Mouse (Mus musculus) heart, embryonic 11.5 days (tissue): ENCODE data around the gene Clec4a2. TPM values are rescaled to one million over a fixed set of nuclear protein-coding genes. Genes with fewer than 3 reads are reported as not detected.
"Not testable (repeated sequence)": the region's sequence is repeated elsewhere in the genome, so short reads cannot be mapped to it uniquely, and the experiment has no call there.

Experiments used
- ATAC-seq: fragments of 200-750 bp; cut with Nextera tagmentation; replicated peaks from 2 replicates; pipeline ENCODE4 v1.8.0; 2017; ENCODE audit warnings: moderate library complexity; ENCODE audit not compliant: insufficient number of reproducible peaks, low FRiP score, low TSS enrichment
- H3K27ac ChIP-seq: fragments of 300-500 bp; sonication (generic); 2 replicates; pipeline ENCODE4 v1.5.1; 2014; ENCODE audit warnings: mild to moderate bottlenecking, low read depth, low read length
- H3K27me3 ChIP-seq: fragments of 300-500 bp; sonication (generic); 2 replicates; pipeline ENCODE4 v1.6.1; 2014; ENCODE audit warnings: mild to moderate bottlenecking, low read length, mixed read lengths; ENCODE audit not compliant: control insufficient read depth, insufficient read depth
- H3K36me3 ChIP-seq: fragments of 300-500 bp; sonication (generic); 2 replicates; pipeline ENCODE4 v1.6.1; 2014; ENCODE audit warnings: mild to moderate bottlenecking, low read length, moderate library complexity, mixed read lengths; ENCODE audit not compliant: control insufficient read depth, insufficient read depth
- H3K4me1 ChIP-seq: fragments of 300-500 bp; sonication (generic); 2 replicates; pipeline ENCODE4 v1.6.1; 2014; ENCODE audit warnings: low read length; ENCODE audit not compliant: control insufficient read depth, insufficient read depth
- H3K4me2 ChIP-seq: fragments of 300-500 bp; sonication (generic); 2 replicates; pipeline ENCODE4 v1.6.1; 2014; ENCODE audit warnings: mild to moderate bottlenecking, moderate library complexity
- H3K4me3 ChIP-seq: fragments of 300-500 bp; sonication (generic); 2 replicates; pipeline ENCODE4 v1.5.1; 2014; ENCODE audit warnings: low read depth, low read length
- H3K9ac ChIP-seq: fragments of 300-500 bp; sonication (generic); 2 replicates; pipeline ENCODE4 v1.6.1; 2014; ENCODE audit warnings: mild to moderate bottlenecking, low read depth, low read length, moderate library complexity
- H3K9me3 ChIP-seq: fragments of 300-500 bp; sonication (generic); replicated peaks from 2 replicates; pipeline ENCODE4 v1.6.1; 2016; ENCODE audit warnings: low read length; ENCODE audit not compliant: control insufficient read depth
- WGBS: fragments of 180-500 bp; shearing (Covaris S2); extraction: QIAGEN DNeasy Blood & Tissue Kit; methylation state at CpG from one replicate; pipeline ENCODE4 v1.1.7; 2014; ENCODE audit not compliant: insufficient replicate concordance; 5-methylcytosine and 5-hydroxymethylcytosine counted together
- polyA plus RNA-seq: library from polyadenylated mRNA; unstranded; fragments of >200 nt; fragmentation: Nextera tagmentation; extraction: Ambion mirVana; gene quantifications from 2 replicates; pipeline ENCODE4 v1.2.1, GENCODE M21; 2014

The Clec4a2 gene
- 0.54 and 0.64 TPM in 2 replicates for polyA plus RNA-seq

DNA sequence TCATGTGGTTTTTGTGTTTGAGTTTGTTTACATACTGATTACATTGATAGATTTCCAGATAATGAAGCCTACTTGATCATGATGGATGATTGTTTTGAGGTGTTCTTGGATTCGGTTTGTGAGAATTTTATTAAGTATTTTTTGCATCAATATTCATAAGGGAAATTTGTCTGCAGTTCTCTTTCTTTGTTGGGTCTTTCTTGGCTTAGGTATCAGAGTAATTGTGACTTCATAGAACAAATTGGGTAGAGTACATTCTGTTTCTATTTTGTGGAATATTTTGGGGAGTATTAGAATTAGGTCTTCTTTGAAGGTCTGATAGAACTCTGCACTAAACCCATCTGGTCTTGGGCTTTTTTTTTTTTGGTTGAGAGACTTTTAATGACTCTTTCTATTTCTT lies at the start of gene Clec4a2:
TSS of gene Clec4a2 (plus strand) at position 301 of the 400 bp plus-strand sequence.
- WGBS, result 46% methylated on average over 1 of the region's 1 CpGs
- not testable (repeated sequence) for H3K9me3 ChIP-seq, H3K4me2 ChIP-seq, H3K36me3 ChIP-seq, H3K27ac ChIP-seq, ATAC-seq, H3K4me3 ChIP-seq, H3K27me3 ChIP-seq, H3K9ac ChIP-seq, H3K4me1 ChIP-seq

DNA sequence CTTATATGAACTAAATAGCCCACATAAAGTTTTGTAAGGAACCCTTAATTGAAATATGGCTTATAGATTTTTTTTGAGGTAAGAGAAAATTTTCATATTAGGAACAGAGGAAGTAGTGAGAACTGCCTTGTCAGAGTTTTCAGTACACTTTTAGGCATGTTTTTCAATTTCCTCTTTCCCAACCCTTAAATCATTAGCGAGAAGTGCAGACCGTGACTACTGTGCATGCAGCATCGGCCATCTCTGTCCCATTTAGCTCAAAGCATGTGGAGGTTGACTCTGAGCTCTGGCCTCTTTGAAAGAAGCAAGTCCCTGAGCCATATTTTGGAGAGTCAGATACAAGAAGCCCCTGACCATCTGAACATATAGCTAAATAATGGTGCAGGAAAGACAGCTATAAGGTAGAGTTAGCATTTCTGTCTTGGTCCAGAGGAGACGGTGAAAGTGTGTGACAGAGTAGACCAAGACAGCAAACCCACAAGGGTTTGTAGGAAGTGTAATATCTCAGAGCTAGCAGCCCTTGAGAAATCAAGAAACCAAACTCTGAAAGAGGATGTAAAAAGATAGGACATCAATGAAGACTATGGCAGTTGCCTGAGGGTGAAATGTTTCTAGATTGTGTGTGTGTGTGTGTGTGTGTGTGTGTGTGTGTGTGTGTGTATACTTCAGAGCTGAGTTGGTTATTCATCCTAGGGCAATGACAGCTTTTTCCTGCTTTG lies 10.9 kb upstream of the Clec4a2 start:
- Histone ChIP-seq H3K4me2 (no peak overlapping the region), H3K4me1 (no peaks in the 10 kb centered on the region), H3K9ac (no peak overlapping the region), H3K9me3 (peaks cover 2% of the 10 kb centered on the region; the same call in 1 of the 2 replicates), H3K27me3 (no peaks in the 10 kb centered on the region), H3K27ac (no peak overlapping the region), H3K36me3 (no peaks in the 10 kb centered on the region), H3K4me3 (no peak overlapping the region)
- 86% methylated on average over 4 of the region's 4 CpGs for WGBS
- ATAC-seq, result no peak

DNA sequence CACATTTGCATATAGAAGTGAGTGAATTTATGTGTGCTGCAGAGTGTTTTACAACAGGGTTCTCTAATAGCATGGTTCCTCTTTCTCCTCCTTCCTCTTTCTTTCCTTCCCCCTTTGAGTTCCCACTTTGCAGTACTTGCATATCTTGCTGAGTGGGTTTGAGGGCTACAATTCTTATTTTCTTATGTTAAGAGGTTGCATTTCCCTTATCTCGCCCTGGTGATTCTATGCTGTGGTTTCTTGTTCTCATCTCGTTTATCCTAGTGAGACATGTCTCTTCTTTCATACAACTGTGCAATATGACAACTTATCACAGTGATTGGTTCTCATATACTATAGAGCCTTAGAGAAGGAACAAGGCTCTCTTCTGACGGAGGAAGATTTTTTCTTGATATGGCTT lies 17.0 kb downstream of the Clec4a2 start:
- no peak for ATAC-seq
- Histone ChIP-seq H3K9ac (no peak overlapping the region), H3K4me1 (no peaks in the 10 kb centered on the region), H3K36me3 (no peaks in the 10 kb centered on the region), H3K27ac (no peak overlapping the region), H3K4me3 (no peak overlapping the region), H3K4me2 (no peak overlapping the region), H3K9me3 (0 out of 2 replicates have a peak, but pooled peaks cover 2% of the 10 kb centered on the region), H3K27me3 (no peaks in the 10 kb centered on the region)
- WGBS, result 67% methylated on average over 3 of the region's 3 CpGs

DNA sequence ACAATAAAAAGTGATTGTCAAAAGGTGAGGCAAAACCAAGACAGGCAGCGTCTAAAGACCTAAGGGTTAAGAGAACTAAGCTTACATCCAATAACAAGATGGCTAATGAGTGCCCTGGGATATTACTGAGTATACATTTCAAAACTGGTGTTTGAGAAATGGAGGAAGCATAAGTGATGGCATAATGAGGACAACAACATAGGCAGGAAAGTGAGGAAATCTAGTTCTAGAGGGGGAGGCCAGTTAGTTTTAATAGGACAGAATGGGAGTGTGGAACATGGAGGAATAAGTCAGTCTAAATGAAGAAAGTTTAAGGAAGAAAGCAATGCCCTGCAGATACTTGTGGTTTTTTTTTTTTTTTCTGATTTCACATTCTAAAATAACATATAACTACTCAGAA lies 20.9 kb downstream of the Clec4a2 start:
- no peak overlapping the region for H3K9ac ChIP-seq
- no peak overlapping the region for H3K27ac ChIP-seq
- no peak overlapping the region for H3K4me3 ChIP-seq
- H3K9me3 ChIP-seq, result 0 out of 2 replicates have a peak, but pooled peaks cover 2% of the 10 kb centered on the region
- WGBS, result 63% methylated on average over 1 of the region's 1 CpGs
- no peak for ATAC-seq
- no peaks in the 10 kb centered on the region for H3K36me3 ChIP-seq
- no peaks in the 10 kb centered on the region for H3K27me3 ChIP-seq
- no peaks in the 10 kb centered on the region for H3K4me1 ChIP-seq
- H3K4me2 ChIP-seq, result no peak overlapping the region

DNA sequence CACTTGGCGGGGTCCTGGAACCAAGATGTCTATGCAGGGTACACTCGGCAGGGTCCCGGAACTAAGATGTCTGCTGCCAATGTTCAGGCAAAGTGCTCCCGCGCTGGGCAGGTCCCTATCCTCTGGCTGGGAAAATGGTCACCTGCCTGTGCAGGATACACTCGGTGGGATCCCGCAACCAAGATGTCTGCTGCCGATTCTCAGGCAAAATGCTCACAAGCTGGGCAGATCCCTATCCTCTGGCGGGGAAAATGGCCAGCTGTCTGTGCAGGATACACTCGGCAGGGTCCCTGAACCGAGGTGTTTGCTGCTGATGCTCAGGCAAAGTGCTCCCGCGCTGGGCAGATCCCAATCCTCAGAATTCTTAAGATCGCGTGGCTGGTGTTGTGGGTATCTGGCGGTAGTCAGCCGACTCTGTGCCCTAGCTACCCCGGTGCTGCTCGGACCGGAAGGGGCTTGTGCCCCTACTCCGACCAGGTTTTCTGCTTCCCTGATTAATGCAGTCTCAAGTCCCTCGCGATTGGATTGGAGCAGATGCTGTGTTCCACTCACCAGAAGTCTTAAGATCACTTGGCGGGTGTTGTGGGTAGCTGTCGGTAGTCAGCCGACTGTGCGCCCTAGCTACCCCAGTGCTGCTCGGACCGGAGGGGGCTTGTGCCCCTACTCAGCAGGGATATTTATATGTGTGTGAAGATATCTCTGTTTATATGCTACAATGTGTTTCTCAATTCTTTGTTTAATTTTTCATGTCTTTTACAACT lies 31.7 kb downstream of the Clec4a2 start:
- H3K4me2 ChIP-seq, H3K4me3 ChIP-seq, H3K27me3 ChIP-seq, H3K4me1 ChIP-seq, H3K9ac ChIP-seq, H3K9me3 ChIP-seq, H3K27ac ChIP-seq, H3K36me3 ChIP-seq, ATAC-seq: not testable (repeated sequence)
- WGBS, result 52% methylated on average over 29 of the region's 29 CpGs

DNA sequence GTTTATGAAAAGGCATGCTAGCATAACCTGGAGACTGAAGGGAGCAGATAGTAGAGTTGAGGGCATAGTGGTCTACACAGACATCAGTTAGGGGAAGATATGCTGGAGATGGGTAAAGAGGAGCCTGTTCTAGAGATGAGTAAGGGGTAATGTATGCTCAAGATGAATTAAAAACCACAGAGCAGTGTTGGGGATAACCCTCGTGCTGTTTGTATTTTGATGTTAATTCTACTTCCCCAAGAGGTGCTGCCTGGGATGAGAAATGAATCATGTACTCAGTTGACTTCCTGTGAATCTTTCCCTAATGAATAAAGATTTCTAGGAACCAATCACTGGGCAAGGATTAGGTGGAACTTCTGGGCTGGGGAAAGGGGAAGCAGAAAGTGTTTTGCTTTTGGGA lies 63.9 kb downstream of the Clec4a2 start:
- Histone ChIP-seq H3K9me3 (peaks cover 4% of the 10 kb centered on the region; the same call in 1 of the 2 replicates), H3K4me1 (no peaks in the 10 kb centered on the region), H3K27ac (no peak overlapping the region), H3K4me2 (no peak overlapping the region), H3K9ac (no peak overlapping the region), H3K4me3 (no peak overlapping the region), H3K36me3 (no peaks in the 10 kb centered on the region), H3K27me3 (no peaks in the 10 kb centered on the region)
- ATAC-seq, result no peak
- WGBS, result 43% methylated on average over 1 of the region's 1 CpGs

DNA sequence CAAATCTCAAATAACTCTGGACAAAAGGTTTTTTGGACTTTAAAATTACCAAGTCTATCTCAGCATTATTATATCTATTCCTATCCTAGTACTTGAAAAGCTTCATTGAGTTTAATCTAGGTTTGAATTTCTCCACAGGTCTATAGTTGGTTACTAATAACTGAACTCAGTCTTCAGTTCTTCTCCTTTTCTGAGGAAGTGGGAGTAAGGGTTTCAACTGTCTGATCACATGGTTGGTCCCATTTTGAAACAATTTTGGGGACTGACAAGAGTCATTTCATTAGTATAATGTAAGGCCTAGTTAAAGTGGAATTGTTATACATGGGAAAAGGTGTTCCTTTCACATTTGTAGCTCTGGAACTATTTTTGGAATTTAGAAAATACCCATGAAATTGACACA lies 64.8 kb downstream of the Clec4a2 start:
- no peak overlapping the region for H3K4me2 ChIP-seq
- H3K27me3 ChIP-seq, result no peaks in the 10 kb centered on the region
- no peak for ATAC-seq
- no peak overlapping the region for H3K4me3 ChIP-seq
- H3K4me1 ChIP-seq, result no peaks in the 10 kb centered on the region
- H3K9me3 ChIP-seq, result peaks cover 4% of the 10 kb centered on the region; the same call in 1 of the 2 replicates
- H3K27ac ChIP-seq, result no peak overlapping the region
- no peaks in the 10 kb centered on the region for H3K36me3 ChIP-seq
- no peak overlapping the region for H3K9ac ChIP-seq

DNA sequence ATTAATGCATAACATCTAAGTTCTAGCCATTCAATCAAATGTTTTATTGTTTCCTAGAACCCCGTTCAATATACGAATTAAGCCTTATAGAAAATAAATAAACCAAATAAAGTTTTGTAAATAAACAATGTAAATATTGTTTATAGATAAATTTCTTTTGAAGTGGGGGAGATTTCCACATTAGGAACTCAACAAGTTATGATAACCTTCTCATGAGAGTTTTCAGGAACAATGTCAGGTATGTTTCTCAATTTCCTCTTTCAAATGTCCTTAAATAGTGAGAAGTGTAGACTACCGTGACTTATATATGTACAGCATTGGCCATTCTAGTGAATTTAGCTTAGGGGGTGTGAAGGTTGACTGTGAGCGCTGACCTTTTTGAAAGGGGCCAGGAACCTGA lies 66.4 kb downstream of the Clec4a2 start, which contains the start of gene Clec4b2:
TSS of gene Clec4b2 (plus strand) at position 301 of the 400 bp plus-strand sequence.
- WGBS, result 76% methylated on average over 4 of the region's 4 CpGs

More for the DNA sequence above, 66.4 kb downstream of the Clec4a2 start, which contains the start of gene Clec4b2:
- ATAC-seq, result no peak
- no peak within 1 kb of the TSS for H3K27ac ChIP-seq
- no peak within 1 kb of the TSS for H3K9ac ChIP-seq
- H3K4me1 ChIP-seq, result no peaks in the 10 kb centered on the region
- H3K4me3 ChIP-seq, result no peak within 1 kb of the TSS
- H3K4me2 ChIP-seq, result no peak within 1 kb of the TSS
- no peaks in the 10 kb centered on the region for H3K27me3 ChIP-seq
- no peaks in the 10 kb centered on the region for H3K36me3 ChIP-seq
- H3K9me3 ChIP-seq, result peaks cover 4% of the 10 kb centered on the region; the same call in 1 of the 2 replicates
